Mouse (Mus musculus) G1E (cell line): ENCODE data around the gene Maml2. TPM values are rescaled to one million over a fixed set of nuclear protein-coding genes. Genes with fewer than 3 reads are reported as not detected.

ENCODE experiments used
- ATAC-seq: 2 replicates; pipeline ENCODE4 v1.8.0; 2016; ENCODE audit warnings: mild to moderate bottlenecking; ENCODE audit not compliant: insufficient number of reproducible peaks, poor library complexity, low FRiP score, severe bottlenecking; ENCODE audit errors: extremely low read depth
- DNase-seq: peaks from one replicate; pipeline ENCODE4 v3.0.0; 2012; ENCODE audit warnings: low spot score
- H3K27me3 ChIP-seq: 2 replicates; pipeline ENCODE4 v1.6.1; 2012; ENCODE audit warnings: mild to moderate bottlenecking, low read length, inconsistent platforms; ENCODE audit not compliant: insufficient read depth
- H3K36me3 ChIP-seq: replicated peaks from 2 replicates; pipeline ENCODE3; 2012; ENCODE audit warnings: mild to moderate bottlenecking, inconsistent platforms
- H3K4me1 ChIP-seq: 2 replicates; pipeline ENCODE4 v1.6.1; 2012; ENCODE audit warnings: low read depth, low read length, inconsistent platforms, mixed read lengths; ENCODE audit not compliant: insufficient read depth
- H3K4me3 ChIP-seq: 2 replicates; pipeline ENCODE4 v1.5.1; 2012; ENCODE audit warnings: low read depth, mild to moderate bottlenecking, inconsistent platforms, low read length, moderate library complexity, mixed read lengths
- H3K9me3 ChIP-seq: replicated peaks from 2 replicates; pipeline ENCODE4 v1.6.1; 2012; ENCODE audit warnings: inconsistent platforms
- CTCF ChIP-seq: IDR thresholded peaks from 2 replicates; pipeline ENCODE4 v1.5.1; 2012; ENCODE audit warnings: low read depth, low read length, inconsistent platforms, mixed read lengths
- GATA1 ChIP-seq: IDR thresholded peaks from 2 replicates; pipeline ENCODE4 v1.6.1; 2012; ENCODE audit warnings: borderline replicate concordance, low read length, inconsistent platforms, mixed read lengths
- GATA2 ChIP-seq: IDR thresholded peaks from 2 replicates; pipeline ENCODE4 v1.6.1; 2012; ENCODE audit warnings: low read depth, low read length, inconsistent platforms, borderline replicate concordance
- POLR2AphosphoS5 ChIP-seq: IDR thresholded peaks from 2 replicates; pipeline ENCODE4 v1.6.1; 2012; ENCODE audit warnings: low read depth, low read length, inconsistent platforms; ENCODE audit not compliant: insufficient replicate concordance
- TAL1 ChIP-seq: conservative IDR thresholded peaks from 2 replicates; pipeline ENCODE4 v1.6.1; 2012; ENCODE audit warnings: low read depth, low read length, inconsistent platforms, mixed read lengths
- polyA plus RNA-seq: library from polyadenylated mRNA; stranded (reverse); fragments of >175 nt; gene quantifications from 2 replicates; pipeline ENCODE4 v1.2.3, GENCODE M21; 2012
- total RNA-seq, 2 experiments: library from RNA; stranded (forward) in 1 of 2; stranded (reverse) in 1 of 2; fragments of 200-1000 nt in 1 of 2; fragments of >200 nt in 1 of 2; fragmentation: Nextera tagmentation in 1 of 2; gene quantifications; 2 replicates each; pipeline ENCODE4 v1.2.3; 2014 to 2017

Maml2 gene
- total and polyA plus RNA-seq, 3 experiments: 0.25 to 5.4 (median 1.3) TPM

DNA sequence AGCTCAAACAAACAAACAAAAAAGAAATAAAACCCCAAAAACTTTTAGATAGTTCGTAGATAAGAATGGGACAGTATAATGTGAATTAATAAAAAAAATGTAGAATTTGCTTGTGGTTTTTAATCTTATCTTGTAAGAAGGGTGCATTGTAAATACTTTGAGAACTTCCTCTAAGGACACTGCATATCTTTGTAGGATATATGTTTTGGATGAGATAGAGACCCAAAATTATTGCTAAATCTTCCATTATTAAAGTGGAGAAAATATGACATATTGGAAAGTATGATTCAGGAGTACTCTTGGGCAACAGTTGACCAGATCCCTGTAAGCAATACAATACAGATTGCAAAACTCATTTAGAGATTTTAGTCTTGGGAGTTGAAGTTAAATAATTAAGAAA lies 24.5 kb upstream of the Maml2 start:
- ATAC-seq (peak; percentile 70), DNase-seq (no peak)
- Histone ChIP-seq H3K4me1 (peaks cover 6% of the 10 kb centered on the region), H3K9me3 (no peaks in the 10 kb centered on the region), H3K27me3 (no peaks in the 10 kb centered on the region), H3K4me3 (no peak overlapping the region), H3K36me3 (peaks cover 20% of the 10 kb centered on the region)
- TF ChIP-seq GATA2 (no peak), GATA1 (no peak), POLR2AphosphoS5 (no peak), TAL1 (no peak), CTCF (no peak)

GRCm38 (mm10) chr9:13287482-13287881 lies 10.3 kb upstream of the Maml2 start:
- no peak for ATAC-seq
- no peak for TF ChIP-seq GATA2
- Histone ChIP-seq H3K27me3 (no peaks in the 10 kb centered on the region), H3K36me3 (peaks cover 32% of the 10 kb centered on the region), H3K4me3 (no peak overlapping the region), H3K4me1 (no peaks in the 10 kb centered on the region), H3K9me3 (no peaks in the 10 kb centered on the region)
- no peak for DNase-seq

- peaks cover 48% of the 10 kb centered on the region for H3K4me1 ChIP-seq
- no peaks in the 10 kb centered on the region for H3K9me3 ChIP-seq
- TF ChIP-seq CTCF: no peak
- no peak for TF ChIP-seq TAL1
- no peak for TF ChIP-seq GATA1
- no peak for TF ChIP-seq GATA2
- TF ChIP-seq POLR2AphosphoS5: no peak
- DNase-seq (peak; percentile 74), ATAC-seq (peak; percentile 82)
- peak overlapping the region; percentile 73 for H3K4me3 ChIP-seq
- no peaks in the 10 kb centered on the region for H3K27me3 ChIP-seq
- peaks cover 12% of the 10 kb centered on the region for H3K36me3 ChIP-seq
These were observed 1.3 kb upstream of the Maml2 start for GRCm38 (mm10) chr9:13296274-13297121.

DNA sequence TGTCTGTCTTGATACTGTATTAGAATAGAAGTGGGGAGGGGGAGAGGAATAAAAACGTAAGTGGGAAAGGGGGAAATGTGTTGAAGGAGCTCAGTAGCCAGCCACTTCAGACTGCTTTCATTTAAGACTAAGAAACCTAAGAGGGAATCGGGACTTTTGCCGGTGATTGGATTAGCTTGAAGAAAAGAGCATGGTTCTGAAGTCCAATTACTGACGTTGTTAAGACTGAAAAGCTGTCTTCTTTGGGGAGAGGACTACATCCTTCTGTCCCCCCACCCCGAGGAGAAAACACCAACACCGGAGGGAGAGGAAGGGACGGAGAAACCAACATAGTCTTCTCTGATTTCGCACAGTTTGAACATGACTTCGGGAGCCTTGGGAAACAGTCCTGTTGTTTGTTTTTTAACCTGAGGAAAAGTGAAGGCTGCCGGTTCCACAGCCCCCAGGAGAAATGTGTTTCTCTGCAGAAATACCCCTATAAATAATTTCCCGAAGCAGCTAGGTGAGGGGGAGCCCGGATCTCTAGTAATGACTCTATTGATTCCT lies 562 bp upstream of the Maml2 start:
- DNase-seq: peak; percentile 9
- Histone ChIP-seq H3K9me3 (no peaks in the 10 kb centered on the region), H3K27me3 (no peaks in the 10 kb centered on the region), H3K36me3 (peaks cover 9% of the 10 kb centered on the region), H3K4me3 (peak overlapping the region; percentile 73), H3K4me1 (peaks cover 53% of the 10 kb centered on the region)
- TF ChIP-seq GATA1 (no peak), POLR2AphosphoS5 (no peak), TAL1 (no peak), GATA2 (no peak), CTCF (no peak)
- no peak for ATAC-seq

DNA sequence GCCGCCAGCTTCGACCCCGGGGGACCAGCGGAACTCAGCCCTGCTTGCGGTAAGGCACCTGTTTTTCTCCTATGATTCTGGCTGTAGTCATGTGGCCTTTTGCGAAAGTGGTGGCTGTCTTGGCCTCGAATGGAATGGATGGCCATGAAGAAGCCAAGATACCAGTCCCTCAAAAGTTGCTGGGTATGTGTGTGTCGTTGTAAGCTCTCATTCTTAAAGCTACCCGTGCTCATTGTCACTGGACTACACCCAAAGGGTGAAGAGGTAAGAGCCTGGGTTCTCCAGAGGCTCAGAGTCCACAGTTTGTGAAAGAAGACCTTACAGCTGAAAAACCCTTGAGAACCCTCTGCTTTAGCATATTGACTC lies 739 bp downstream of the Maml2 start:
- ATAC-seq: no peak
- no peak for DNase-seq
- Histone ChIP-seq H3K4me3 (peak overlapping the region; percentile 73), H3K4me1 (peaks cover 60% of the 10 kb centered on the region), H3K27me3 (no peaks in the 10 kb centered on the region), H3K36me3 (peaks cover 5% of the 10 kb centered on the region), H3K9me3 (no peaks in the 10 kb centered on the region)
- TF ChIP-seq TAL1: no peak
- TF ChIP-seq GATA1: no peak
- TF ChIP-seq POLR2AphosphoS5: no peak
- TF ChIP-seq CTCF: no peak
- TF ChIP-seq GATA2: no peak

GRCm38 (mm10) chr9:13299190-13299589 lies 1.4 kb downstream of the Maml2 start:
- H3K4me3 ChIP-seq: no peak overlapping the region
- TF ChIP-seq CTCF: no peak
- TF ChIP-seq TAL1: no peak
- no peak for TF ChIP-seq POLR2AphosphoS5
- no peak for TF ChIP-seq GATA1
- TF ChIP-seq GATA2: no peak
- ATAC-seq: no peak
- H3K9me3 ChIP-seq: no peaks in the 10 kb centered on the region
- H3K27me3 ChIP-seq: no peaks in the 10 kb centered on the region
- peaks cover 66% of the 10 kb centered on the region for H3K4me1 ChIP-seq
- DNase-seq: no peak
- peaks cover 5% of the 10 kb centered on the region for H3K36me3 ChIP-seq
